Mouse (Mus musculus): ENCODE results near the gene Cldnd1. TPM values are rescaled to one million over a fixed set of nuclear protein-coding genes. Genes with fewer than 3 reads are reported as not detected.

Gene Cldnd1
- 96.1 and 103 TPM in 2 replicates for polyA plus RNA-seq (2015; fragmentation: Nextera tagmentation; extraction: Ambion mirVana)

DNA sequence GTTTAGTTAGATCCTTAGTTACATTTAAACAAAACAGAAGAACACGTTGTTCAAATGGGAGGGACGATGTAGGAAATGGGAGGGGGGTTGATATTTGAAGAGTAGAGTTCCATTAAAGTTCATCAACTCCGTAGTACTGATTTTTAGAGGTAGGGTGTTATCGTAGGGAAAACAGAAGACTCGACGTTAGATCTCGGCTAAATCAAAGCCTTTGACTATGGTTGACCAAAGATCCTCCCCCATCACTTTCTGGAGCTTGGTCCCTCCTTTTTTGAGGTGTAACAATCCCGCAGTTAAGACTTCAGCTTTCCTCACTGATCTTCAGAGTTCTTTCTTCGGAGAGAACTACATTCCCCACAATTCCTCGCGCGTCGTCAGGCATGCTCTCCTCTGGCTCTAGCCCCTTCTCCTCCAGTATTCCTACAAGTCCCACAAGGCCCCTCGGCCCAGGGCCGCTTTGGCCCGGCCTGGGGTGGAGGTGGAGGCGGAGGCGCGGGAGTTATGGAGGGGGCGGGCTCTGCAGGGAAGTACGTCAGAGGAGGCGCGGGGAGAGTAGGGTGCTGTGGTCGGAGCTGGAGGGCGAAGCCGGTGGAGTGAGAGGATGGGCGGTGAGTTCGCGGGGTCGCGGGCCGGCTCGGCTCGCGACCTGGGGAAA, at the start of gene Cldnd1:
Gene Cldnd1 (plus strand): TSS at position 434 of the 655 bp plus-strand sequence.
- peak within 1 kb of the TSS; percentile 71 for H3K4me3 ChIP-seq
- peak; percentile 100 for ATAC-seq (ENCODE audit: extremely low read depth, insufficient number of reproducible peaks, low FRiP score, low TSS enrichment)
- WGBS: 2% methylated on average over 35 of the region's 35 CpGs

DNA sequence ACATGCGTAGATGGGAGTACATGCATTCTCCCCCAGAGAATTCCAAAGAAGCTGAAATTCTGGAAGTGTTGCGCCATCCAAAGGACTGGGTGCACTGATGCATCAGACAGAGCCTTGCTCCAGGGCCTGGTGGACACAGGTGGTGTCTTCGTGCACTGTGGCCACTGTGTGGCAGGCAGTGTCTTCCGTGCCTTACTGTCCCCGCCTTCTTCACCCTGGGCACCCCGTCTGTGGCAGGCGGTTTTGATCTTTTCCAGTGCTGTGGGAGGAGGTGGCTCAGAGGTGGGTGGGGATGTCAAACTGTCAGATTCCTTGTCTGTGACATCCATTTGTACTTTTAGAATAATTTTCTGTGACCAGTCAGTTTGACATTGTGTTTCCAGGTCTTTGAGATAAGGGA, 49.0 kb upstream of the Cldnd1 start:
- ATAC-seq (ENCODE audit: extremely low read depth, insufficient number of reproducible peaks, low FRiP score, low TSS enrichment): no peak
- H3K27me3 ChIP-seq (replicated peaks): no peaks in the 10 kb centered on the region
- no peaks in the 10 kb centered on the region for H3K9me3 ChIP-seq
- H3K9ac ChIP-seq: no peak overlapping the region
- peaks cover 60% of the 10 kb centered on the region for H3K36me3 ChIP-seq
- H3K4me3 ChIP-seq: no peak overlapping the region
- H3K4me1 ChIP-seq: peaks cover 16% of the 10 kb centered on the region
- no peak overlapping the region for H3K27ac ChIP-seq (replicated peaks)
- 54% methylated on average over 7 of the region's 7 CpGs for WGBS
- H3K4me2 ChIP-seq: no peak overlapping the region

More for the DNA sequence above, at the start of gene Cldnd1:
- H3K9me3 ChIP-seq: no peaks in the 10 kb centered on the region
- peaks cover 31% of the 10 kb centered on the region for H3K36me3 ChIP-seq
- peak within 1 kb of the TSS; percentile 86 for H3K27ac ChIP-seq (replicated peaks)
- H3K27me3 ChIP-seq (replicated peaks): no peaks in the 10 kb centered on the region
- H3K9ac ChIP-seq: peak within 1 kb of the TSS; percentile 88
- H3K4me1 ChIP-seq: peaks cover 11% of the 10 kb centered on the region
- H3K4me2 ChIP-seq: peak within 1 kb of the TSS; percentile 82

DNA sequence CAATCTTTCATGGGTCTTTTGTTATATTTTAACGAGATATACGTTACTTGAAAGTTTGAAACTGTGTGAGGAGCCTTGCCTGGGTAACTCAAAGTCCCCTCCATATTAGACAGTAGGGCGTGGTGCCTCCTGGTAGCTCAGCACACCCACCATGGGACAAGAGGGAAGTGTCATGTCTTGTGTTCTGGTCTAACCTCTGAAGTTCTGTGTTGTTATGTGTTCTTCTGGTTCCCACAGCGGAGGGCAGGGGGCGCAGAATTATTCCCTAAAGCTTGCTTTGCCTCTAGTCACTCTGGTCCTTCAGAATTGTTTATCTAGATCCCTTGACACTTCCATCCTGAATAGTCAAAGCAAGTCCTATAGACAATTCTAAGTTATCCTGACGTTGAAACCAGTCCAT, 45.7 kb upstream of the Cldnd1 start:
- no peak overlapping the region for H3K4me3 ChIP-seq
- H3K27me3 ChIP-seq (replicated peaks): no peaks in the 10 kb centered on the region
- H3K4me2 ChIP-seq: no peak overlapping the region
- H3K4me1 ChIP-seq: peaks cover 15% of the 10 kb centered on the region
- H3K9ac ChIP-seq: no peak overlapping the region
- 86% methylated on average over 6 of the region's 6 CpGs for WGBS
- H3K36me3 ChIP-seq: peaks cover 31% of the 10 kb centered on the region
- ATAC-seq (ENCODE audit: extremely low read depth, insufficient number of reproducible peaks, low FRiP score, low TSS enrichment): no peak
- H3K27ac ChIP-seq (replicated peaks): no peak overlapping the region
- H3K9me3 ChIP-seq: no peaks in the 10 kb centered on the region

DNA sequence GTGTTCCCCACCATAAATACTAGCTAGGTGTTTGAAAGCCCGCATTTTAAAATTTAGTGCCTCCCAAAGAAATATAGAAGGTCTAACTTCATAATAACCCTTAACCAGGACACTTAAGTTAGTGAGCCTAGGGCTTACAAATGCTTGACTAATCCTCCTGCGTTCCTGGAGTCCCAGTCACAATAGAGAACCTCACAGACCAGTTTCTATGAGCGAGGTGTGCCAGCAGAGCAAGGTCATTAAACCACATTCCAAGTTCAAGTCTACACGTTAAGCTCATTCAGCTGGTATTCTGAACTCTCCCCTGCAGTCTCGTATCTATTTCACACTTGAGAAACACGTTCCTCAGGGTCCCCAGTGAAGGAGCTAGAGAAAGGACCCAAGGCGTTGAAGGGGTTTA, 44.8 kb upstream of the Cldnd1 start:
- Histone ChIP-seq H3K27ac (replicated peaks) (no peak overlapping the region), H3K36me3 (peaks cover 23% of the 10 kb centered on the region), H3K27me3 (replicated peaks) (no peaks in the 10 kb centered on the region), H3K4me2 (no peak overlapping the region), H3K9me3 (no peaks in the 10 kb centered on the region), H3K9ac (no peak overlapping the region), H3K4me3 (no peak overlapping the region), H3K4me1 (peaks cover 15% of the 10 kb centered on the region)
- no peak for ATAC-seq (ENCODE audit: extremely low read depth, insufficient number of reproducible peaks, low FRiP score, low TSS enrichment)
- 70% methylated on average over 7 of the region's 7 CpGs for WGBS

DNA sequence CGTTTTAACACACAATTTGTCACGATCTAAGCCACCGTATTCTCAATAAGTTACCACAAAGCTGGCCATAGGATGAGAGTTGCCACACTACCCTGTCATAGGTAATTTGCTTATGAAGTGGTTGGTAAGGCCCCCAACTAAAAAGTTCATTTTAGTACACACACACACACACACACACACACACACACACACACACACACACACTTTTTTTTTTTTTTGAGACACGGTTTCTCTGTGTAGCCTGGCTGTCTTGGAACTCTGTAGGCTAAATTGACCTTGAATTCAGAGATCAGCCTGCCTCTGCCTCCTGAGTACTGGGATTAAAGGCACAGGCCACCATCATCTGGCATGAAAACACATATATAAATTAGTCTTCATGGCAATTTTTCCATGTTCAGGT, 43.8 kb upstream of the Cldnd1 start:
- Histone ChIP-seq H3K4me1 (peaks cover 10% of the 10 kb centered on the region), H3K9ac (no peak overlapping the region), H3K27ac (replicated peaks) (no peak overlapping the region), H3K36me3 (peaks cover 14% of the 10 kb centered on the region), H3K27me3 (replicated peaks) (no peaks in the 10 kb centered on the region), H3K4me3 (no peak overlapping the region), H3K9me3 (no peaks in the 10 kb centered on the region), H3K4me2 (no peak overlapping the region)
- ATAC-seq (ENCODE audit: extremely low read depth, insufficient number of reproducible peaks, low FRiP score, low TSS enrichment): no peak
- 84% methylated on average over 4 of the region's 4 CpGs for WGBS

- Histone ChIP-seq H3K27ac (replicated peaks) (no peak overlapping the region), H3K4me1 (peaks cover 8% of the 10 kb centered on the region; the same call in 1 of the 2 replicates), H3K9me3 (no peaks in the 10 kb centered on the region), H3K27me3 (replicated peaks) (no peaks in the 10 kb centered on the region), H3K36me3 (peaks cover 14% of the 10 kb centered on the region), H3K9ac (no peak overlapping the region), H3K4me2 (no peak overlapping the region), H3K4me3 (no peak overlapping the region)
- no peak for ATAC-seq (ENCODE audit: extremely low read depth, insufficient number of reproducible peaks, low FRiP score, low TSS enrichment)
Observed at GRCm38 (mm10) chr16:58684537-58684936, 43.2 kb upstream of the Cldnd1 start.

DNA sequence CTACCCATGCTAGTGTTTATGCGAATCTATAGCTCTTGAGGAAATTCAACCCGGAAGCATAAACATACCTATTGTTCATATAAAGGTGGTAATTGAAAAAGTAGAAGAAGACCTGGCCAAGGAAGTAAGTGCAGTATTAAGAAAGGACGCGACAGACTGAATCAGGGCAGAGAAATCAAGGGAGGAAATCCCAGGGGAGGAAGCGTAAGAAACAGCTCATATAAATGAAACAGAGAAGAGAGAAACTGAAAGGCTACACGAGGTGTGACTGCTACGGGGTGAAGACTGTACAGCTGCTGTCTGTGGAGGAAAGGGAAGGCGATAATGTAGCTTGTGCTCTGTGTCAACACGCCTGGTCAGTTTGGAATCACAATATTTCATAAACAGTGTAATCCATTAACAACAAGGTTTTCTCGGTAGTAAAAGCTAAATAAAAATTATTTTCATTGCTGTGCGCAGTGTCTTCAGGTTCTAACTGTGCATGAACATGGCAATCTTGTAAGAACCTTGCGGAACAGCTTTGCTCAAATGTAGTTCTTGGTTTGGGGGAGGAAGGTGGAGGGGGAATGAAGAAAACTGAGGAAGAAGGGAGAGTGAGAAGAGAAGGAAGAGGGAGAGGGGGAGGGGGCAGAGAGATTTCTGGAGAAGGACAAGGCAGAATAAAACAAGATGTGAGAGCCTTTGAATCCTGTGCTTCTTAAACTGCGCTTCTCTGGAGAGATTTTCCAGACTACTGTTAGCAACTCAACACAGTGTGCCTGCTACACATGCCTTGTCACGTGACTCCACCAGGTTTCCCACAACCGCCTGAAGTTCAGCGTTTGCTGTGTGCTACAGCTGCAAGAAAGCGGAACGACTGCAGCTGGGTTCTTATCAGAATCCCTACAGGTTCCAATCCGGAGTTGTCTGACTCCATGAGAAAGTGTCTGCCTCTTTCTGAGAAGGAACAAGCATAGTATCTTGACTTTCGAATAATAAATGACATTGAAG, 41.9 kb upstream of the Cldnd1 start:
- H3K4me3 ChIP-seq: peak overlapping the region; percentile 23; the same call in 1 of the 2 replicates
- H3K4me1 ChIP-seq: peaks cover 8% of the 10 kb centered on the region; the same call in 1 of the 2 replicates
- H3K36me3 ChIP-seq: peaks cover 9% of the 10 kb centered on the region
- peak overlapping the region; percentile 56 for H3K4me2 ChIP-seq
- peak overlapping the region; percentile 20; the same call in 1 of the 2 replicates for H3K27ac ChIP-seq (replicated peaks)
- ATAC-seq (ENCODE audit: extremely low read depth, insufficient number of reproducible peaks, low FRiP score, low TSS enrichment): no peak
- WGBS: 48% methylated on average over 20 of the region's 20 CpGs
- H3K9me3 ChIP-seq: no peaks in the 10 kb centered on the region
- no peak overlapping the region; the same call in none of the 2 replicates for H3K9ac ChIP-seq
- no peaks in the 10 kb centered on the region for H3K27me3 ChIP-seq (replicated peaks)

DNA sequence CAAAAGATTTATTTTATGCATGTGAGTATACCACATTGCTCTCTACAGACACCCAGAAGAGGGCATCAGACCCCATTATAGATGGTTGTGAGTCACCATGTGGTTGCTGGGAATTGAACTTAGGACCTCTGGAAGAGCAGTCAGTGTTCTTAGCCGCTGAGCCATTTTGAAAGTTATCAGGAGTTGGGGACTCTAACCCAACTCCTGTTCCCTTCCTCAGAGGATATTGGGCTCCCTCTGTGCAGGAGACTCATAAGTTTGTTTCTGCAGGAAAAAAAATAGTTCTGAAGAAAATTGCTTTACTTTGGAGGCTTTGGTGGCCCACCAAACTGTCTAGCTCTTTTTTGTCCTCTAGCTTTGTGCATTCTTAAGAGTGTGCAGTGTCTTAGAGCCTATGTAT, 39.2 kb upstream of the Cldnd1 start:
- no peak overlapping the region for H3K9ac ChIP-seq
- H3K36me3 ChIP-seq: no peaks in the 10 kb centered on the region
- no peaks in the 10 kb centered on the region for H3K9me3 ChIP-seq
- ATAC-seq (ENCODE audit: extremely low read depth, insufficient number of reproducible peaks, low FRiP score, low TSS enrichment): no peak
- peaks cover 8% of the 10 kb centered on the region; the same call in 1 of the 2 replicates for H3K4me1 ChIP-seq
- WGBS: 92% methylated on average over 1 of the region's 1 CpGs
- H3K4me3 ChIP-seq: no peak overlapping the region
- no peak overlapping the region for H3K4me2 ChIP-seq
- H3K27ac ChIP-seq (replicated peaks): no peak overlapping the region
- H3K27me3 ChIP-seq (replicated peaks): no peaks in the 10 kb centered on the region

GRCm38 (mm10) chr16:58689555-58690169, 38.0 kb upstream of the Cldnd1 start:
- Histone ChIP-seq H3K4me1 (peaks cover 8% of the 10 kb centered on the region; the same call in 1 of the 2 replicates), H3K9me3 (no peaks in the 10 kb centered on the region), H3K27ac (replicated peaks) (no peak overlapping the region), H3K4me3 (no peak overlapping the region), H3K27me3 (replicated peaks) (no peaks in the 10 kb centered on the region), H3K36me3 (no peaks in the 10 kb centered on the region), H3K9ac (no peak overlapping the region), H3K4me2 (no peak overlapping the region)
- no peak for ATAC-seq (ENCODE audit: extremely low read depth, insufficient number of reproducible peaks, low FRiP score, low TSS enrichment)
- 69% methylated on average over 5 of the region's 5 CpGs for WGBS

GRCm38 (mm10) chr16:58690322-58690732, 37.4 kb upstream of the Cldnd1 start:
- H3K36me3 ChIP-seq: no peaks in the 10 kb centered on the region
- no peak overlapping the region for H3K4me3 ChIP-seq
- WGBS: 78% methylated on average over 5 of the region's 5 CpGs
- peaks cover 7% of the 10 kb centered on the region; the same call in 1 of the 2 replicates for H3K4me1 ChIP-seq
- no peak overlapping the region for H3K9ac ChIP-seq
- no peaks in the 10 kb centered on the region for H3K9me3 ChIP-seq
- H3K27ac ChIP-seq (replicated peaks): no peak overlapping the region
- H3K4me2 ChIP-seq: no peak overlapping the region
- no peak for ATAC-seq (ENCODE audit: extremely low read depth, insufficient number of reproducible peaks, low FRiP score, low TSS enrichment)
- no peaks in the 10 kb centered on the region for H3K27me3 ChIP-seq (replicated peaks)

- Histone ChIP-seq H3K27me3 (replicated peaks) (no peaks in the 10 kb centered on the region), H3K27ac (replicated peaks) (no peak overlapping the region)
- WGBS: 86% methylated on average over 5 of the region's 5 CpGs
Observed at GRCm38 (mm10) chr16:58694091-58694490, 33.6 kb upstream of the Cldnd1 start.

More at GRCm38 (mm10) chr16:58694091-58694490, 33.6 kb upstream of the Cldnd1 start:
- Histone ChIP-seq H3K4me3 (no peak overlapping the region), H3K4me2 (no peak overlapping the region), H3K9me3 (no peaks in the 10 kb centered on the region), H3K4me1 (no peaks in the 10 kb centered on the region), H3K36me3 (no peaks in the 10 kb centered on the region), H3K9ac (no peak overlapping the region)
- no peak for ATAC-seq (ENCODE audit: extremely low read depth, insufficient number of reproducible peaks, low FRiP score, low TSS enrichment)
